Mouse (Mus musculus): ENCODE data around the gene C5ar2. TPM values are rescaled to one million over a fixed set of nuclear protein-coding genes. Genes with fewer than 3 reads are reported as not detected.
"Not testable (repeated sequence)": the region's sequence is repeated elsewhere in the genome, so short reads cannot be mapped to it uniquely, and the experiment has no call there.

The C5ar2 gene
- polyA plus RNA-seq, 1 experiment from 2014 or later = 0.27 TPM

DNA sequence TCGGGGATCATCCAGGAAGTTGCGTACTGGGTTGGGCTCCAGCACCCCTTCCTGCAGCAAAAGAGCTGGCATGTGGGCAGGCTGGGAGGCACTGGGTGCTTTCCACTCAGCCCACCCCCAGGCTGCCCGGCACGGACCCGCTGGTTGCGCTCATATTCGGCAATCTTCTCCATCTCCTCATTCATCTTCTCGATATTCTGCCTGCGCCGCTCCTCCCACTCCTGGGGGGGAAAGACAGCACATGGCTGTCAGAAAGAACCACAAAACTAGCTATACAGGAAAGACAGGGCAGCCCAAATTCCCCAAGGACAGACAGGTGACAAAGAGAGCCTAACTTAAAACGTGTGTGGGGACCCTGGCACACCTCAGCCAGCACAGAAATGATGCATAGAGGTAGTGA, 36.8 kb upstream of the C5ar2 start:
- H3K9ac ChIP-seq (replicated peaks; ENCODE audit: low read depth, low read length) = no peak overlapping the region
- 89% methylated on average over 11 of the region's 11 CpGs for WGBS

GRCm38 (mm10) chr7:16274922-16275890, 31.3 kb upstream of the C5ar2 start:
- Histone ChIP-seq H3K4me2 (replicated peaks; ENCODE audit: low read depth, low read length) (no peak overlapping the region), H3K27me3 (ENCODE audit: control insufficient read depth, insufficient read depth, low read length) (no peaks in the 10 kb centered on the region), H3K4me1 (ENCODE audit: control insufficient read depth, insufficient read depth, low read length) (peaks cover 16% of the 10 kb centered on the region), H3K27ac (ENCODE audit: low read length) (peak overlapping the region; percentile 81; the same call in 1 of the 2 replicates), H3K36me3 (ENCODE audit: control insufficient read depth, insufficient read depth, low read length) (peaks cover 31% of the 10 kb centered on the region), H3K9ac (replicated peaks; ENCODE audit: low read depth, low read length) (no peak overlapping the region), H3K4me3 (ENCODE audit: low read depth, low read length) (no peak overlapping the region), H3K9me3 (ENCODE audit: control insufficient read depth, low read depth, low read length) (no peaks in the 10 kb centered on the region)
- 88% methylated on average over 10 of the region's 10 CpGs for WGBS
- no peak for ATAC-seq (ENCODE audit: insufficient number of reproducible peaks, insufficient read depth, low FRiP score, low read depth)

More for the DNA sequence above, 36.8 kb upstream of the C5ar2 start:
- Histone ChIP-seq H3K9me3 (ENCODE audit: control insufficient read depth, low read depth, low read length) (no peaks in the 10 kb centered on the region), H3K4me3 (ENCODE audit: low read depth, low read length) (no peak overlapping the region), H3K4me2 (replicated peaks; ENCODE audit: low read depth, low read length) (no peak overlapping the region), H3K4me1 (ENCODE audit: control insufficient read depth, insufficient read depth, low read length) (peaks cover 7% of the 10 kb centered on the region; the same call in 1 of the 2 replicates), H3K27me3 (ENCODE audit: control insufficient read depth, insufficient read depth, low read length) (no peaks in the 10 kb centered on the region), H3K36me3 (ENCODE audit: control insufficient read depth, insufficient read depth, low read length) (peaks cover 61% of the 10 kb centered on the region), H3K27ac (ENCODE audit: low read length) (no peak overlapping the region)
- ATAC-seq (ENCODE audit: insufficient number of reproducible peaks, insufficient read depth, low FRiP score, low read depth) = no peak

GRCm38 (mm10) chr7:16273766-16274140, 29.8 kb upstream of the C5ar2 start:
- peak overlapping the region; percentile 81 for H3K27ac ChIP-seq (ENCODE audit: low read length)
- ATAC-seq (ENCODE audit: insufficient number of reproducible peaks, insufficient read depth, low FRiP score, low read depth) = peak; percentile 72
- under 1% methylated on average over 17 of the region's 18 CpGs for WGBS
- no peaks in the 10 kb centered on the region for H3K27me3 ChIP-seq (ENCODE audit: control insufficient read depth, insufficient read depth, low read length)
- peak overlapping the region; percentile 54 for H3K4me2 ChIP-seq (replicated peaks; ENCODE audit: low read depth, low read length)
- peaks cover 16% of the 10 kb centered on the region for H3K4me1 ChIP-seq (ENCODE audit: control insufficient read depth, insufficient read depth, low read length)
- peak overlapping the region; percentile 67 for H3K4me3 ChIP-seq (ENCODE audit: low read depth, low read length)
- H3K9ac ChIP-seq (replicated peaks; ENCODE audit: low read depth, low read length) = peak overlapping the region; percentile 0; the same call in 1 of the 2 replicates
- peaks cover 27% of the 10 kb centered on the region for H3K36me3 ChIP-seq (ENCODE audit: control insufficient read depth, insufficient read depth, low read length)
- H3K9me3 ChIP-seq (ENCODE audit: control insufficient read depth, low read depth, low read length) = no peaks in the 10 kb centered on the region

DNA sequence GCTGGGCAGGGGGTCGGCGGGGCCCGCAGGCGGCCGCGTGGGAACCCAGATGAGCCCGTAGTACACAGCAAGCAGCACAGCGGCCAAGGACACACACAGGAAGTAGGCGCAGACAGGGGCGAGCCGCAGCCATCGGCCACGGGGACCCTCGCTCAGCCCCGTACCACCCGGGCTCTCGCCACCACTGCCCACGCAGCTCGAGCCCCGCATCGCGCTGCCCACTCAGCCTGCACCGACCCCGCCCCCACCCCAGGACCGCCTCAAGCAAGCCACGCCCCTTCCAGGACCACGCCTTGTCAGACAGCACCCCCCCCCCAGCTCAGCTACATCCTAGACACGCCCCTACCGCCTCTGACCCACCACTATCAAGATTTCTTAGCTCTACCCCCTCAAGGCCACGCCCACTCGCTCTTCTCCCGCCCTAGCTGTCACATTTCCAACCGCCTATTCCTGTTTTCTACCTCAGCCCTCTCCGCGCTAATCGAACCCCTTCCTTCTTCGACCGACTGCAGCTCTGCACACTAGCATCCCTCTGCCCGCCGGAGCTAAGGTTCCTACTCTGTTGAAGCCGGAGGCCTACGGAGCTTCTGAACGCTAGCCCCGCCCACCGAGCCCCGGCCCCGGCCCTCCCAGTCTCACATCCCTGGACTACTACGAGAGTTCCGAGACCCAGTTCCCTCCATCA, 29.3 kb upstream of the C5ar2 start, which contains the start of gene Inafm1:
Gene Inafm1 (minus strand): TSS at position 537 of the 685 bp plus-strand sequence.
- Histone ChIP-seq H3K36me3 (ENCODE audit: control insufficient read depth, insufficient read depth, low read length) (peaks cover 24% of the 10 kb centered on the region), H3K9me3 (ENCODE audit: control insufficient read depth, low read depth, low read length) (no peaks in the 10 kb centered on the region), H3K4me3 (ENCODE audit: low read depth, low read length) (peak within 1 kb of the TSS; percentile 67), H3K27me3 (ENCODE audit: control insufficient read depth, insufficient read depth, low read length) (no peaks in the 10 kb centered on the region), H3K27ac (ENCODE audit: low read length) (peak within 1 kb of the TSS; percentile 81), H3K4me1 (ENCODE audit: control insufficient read depth, insufficient read depth, low read length) (peaks cover 16% of the 10 kb centered on the region), H3K9ac (replicated peaks; ENCODE audit: low read depth, low read length) (peak within 1 kb of the TSS; percentile 62), H3K4me2 (replicated peaks; ENCODE audit: low read depth, low read length) (peak within 1 kb of the TSS; percentile 54)
- WGBS = under 1% methylated on average over 36 of the region's 49 CpGs
- peak; percentile 87 for ATAC-seq (ENCODE audit: insufficient number of reproducible peaks, insufficient read depth, low FRiP score, low read depth)

DNA sequence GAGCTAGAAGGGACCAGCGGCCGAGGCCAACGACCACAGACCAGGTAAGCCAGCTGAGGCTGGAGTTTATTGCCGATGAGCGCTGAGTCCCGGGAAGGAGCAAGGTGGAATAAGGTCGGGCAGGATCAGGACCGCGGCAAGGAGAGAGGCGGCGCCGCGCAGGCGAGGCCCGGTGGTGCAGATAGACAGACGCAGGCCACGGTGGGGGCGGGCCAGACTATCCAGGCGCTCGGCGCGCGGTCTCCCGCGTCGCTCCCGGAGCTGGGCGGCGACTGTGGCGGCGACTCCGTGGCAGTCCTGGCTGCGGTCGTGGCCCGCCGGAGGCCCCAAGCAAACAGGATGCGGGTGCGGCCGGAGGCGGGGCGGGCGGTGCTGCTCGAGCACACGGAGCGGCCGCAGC, 28.7 kb upstream of the C5ar2 start:
- Histone ChIP-seq H3K27ac (ENCODE audit: low read length) (peak overlapping the region; percentile 81), H3K27me3 (ENCODE audit: control insufficient read depth, insufficient read depth, low read length) (no peaks in the 10 kb centered on the region), H3K4me1 (ENCODE audit: control insufficient read depth, insufficient read depth, low read length) (peaks cover 16% of the 10 kb centered on the region), H3K9ac (replicated peaks; ENCODE audit: low read depth, low read length) (peak overlapping the region; percentile 62), H3K9me3 (ENCODE audit: control insufficient read depth, low read depth, low read length) (no peaks in the 10 kb centered on the region), H3K4me3 (ENCODE audit: low read depth, low read length) (peak overlapping the region; percentile 67), H3K4me2 (replicated peaks; ENCODE audit: low read depth, low read length) (peak overlapping the region; percentile 54), H3K36me3 (ENCODE audit: control insufficient read depth, insufficient read depth, low read length) (peaks cover 20% of the 10 kb centered on the region)
- ATAC-seq (ENCODE audit: insufficient number of reproducible peaks, insufficient read depth, low FRiP score, low read depth) = peak; percentile 81
- WGBS = under 1% methylated on average over 42 of the region's 46 CpGs

DNA sequence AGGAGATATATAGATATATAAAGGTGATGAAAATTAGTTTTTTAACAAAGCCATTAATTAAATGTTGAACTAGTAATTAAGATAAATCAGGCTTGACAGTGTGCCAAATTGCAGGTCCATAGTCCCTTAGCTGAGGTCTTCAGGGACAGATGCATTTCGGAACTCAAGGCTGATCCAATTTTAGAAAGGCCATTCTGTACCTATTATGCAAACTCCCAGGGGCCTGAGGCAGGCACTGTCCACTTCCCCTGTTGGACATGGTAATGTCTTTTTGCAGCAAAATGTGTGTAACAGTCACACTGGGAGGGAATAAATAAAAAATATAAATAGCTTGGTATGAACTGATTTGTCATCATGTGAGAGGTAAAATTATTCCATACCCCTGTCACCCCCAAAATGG, 27.2 kb upstream of the C5ar2 start:
- no peak for ATAC-seq (ENCODE audit: insufficient number of reproducible peaks, insufficient read depth, low FRiP score, low read depth)
- 88% methylated on average over 1 of the region's 1 CpGs for WGBS

DNA sequence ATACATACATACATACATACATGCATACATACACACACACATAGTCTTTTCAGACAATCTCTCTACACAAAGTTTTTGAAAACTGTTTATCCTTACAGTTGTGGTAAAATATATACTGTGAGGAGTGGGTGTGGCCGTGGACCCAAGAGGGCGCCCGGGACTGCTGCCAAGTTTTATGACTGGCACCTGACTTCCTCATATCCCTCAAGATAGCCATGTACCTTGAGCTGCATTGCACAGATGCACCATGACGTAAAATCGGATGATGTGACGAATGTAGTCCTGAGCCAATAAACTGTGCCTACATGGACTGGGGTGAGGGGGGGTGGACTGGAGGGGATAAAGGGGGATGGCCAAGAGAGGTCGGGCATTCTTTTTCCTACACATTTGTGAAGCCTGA, 22.6 kb upstream of the C5ar2 start:
- WGBS = 85% methylated on average over 7 of the region's 7 CpGs
- not testable (repeated sequence) for H3K9ac ChIP-seq (replicated peaks; ENCODE audit: low read depth, low read length); H3K4me2 ChIP-seq (replicated peaks; ENCODE audit: low read depth, low read length); H3K27ac ChIP-seq (ENCODE audit: low read length); H3K4me1 ChIP-seq (ENCODE audit: control insufficient read depth, insufficient read depth, low read length); H3K27me3 ChIP-seq (ENCODE audit: control insufficient read depth, insufficient read depth, low read length); ATAC-seq (ENCODE audit: insufficient number of reproducible peaks, insufficient read depth, low FRiP score, low read depth); H3K4me3 ChIP-seq (ENCODE audit: low read depth, low read length); H3K9me3 ChIP-seq (ENCODE audit: control insufficient read depth, low read depth, low read length); H3K36me3 ChIP-seq (ENCODE audit: control insufficient read depth, insufficient read depth, low read length)

More for the DNA sequence above, 27.2 kb upstream of the C5ar2 start:
- Histone ChIP-seq H3K4me3 (ENCODE audit: low read depth, low read length) (no peak overlapping the region), H3K9me3 (ENCODE audit: control insufficient read depth, low read depth, low read length) (no peaks in the 10 kb centered on the region), H3K9ac (replicated peaks; ENCODE audit: low read depth, low read length) (no peak overlapping the region), H3K4me2 (replicated peaks; ENCODE audit: low read depth, low read length) (no peak overlapping the region), H3K4me1 (ENCODE audit: control insufficient read depth, insufficient read depth, low read length) (peaks cover 16% of the 10 kb centered on the region), H3K36me3 (ENCODE audit: control insufficient read depth, insufficient read depth, low read length) (peaks cover 12% of the 10 kb centered on the region), H3K27me3 (ENCODE audit: control insufficient read depth, insufficient read depth, low read length) (no peaks in the 10 kb centered on the region), H3K27ac (ENCODE audit: low read length) (no peak overlapping the region)

DNA sequence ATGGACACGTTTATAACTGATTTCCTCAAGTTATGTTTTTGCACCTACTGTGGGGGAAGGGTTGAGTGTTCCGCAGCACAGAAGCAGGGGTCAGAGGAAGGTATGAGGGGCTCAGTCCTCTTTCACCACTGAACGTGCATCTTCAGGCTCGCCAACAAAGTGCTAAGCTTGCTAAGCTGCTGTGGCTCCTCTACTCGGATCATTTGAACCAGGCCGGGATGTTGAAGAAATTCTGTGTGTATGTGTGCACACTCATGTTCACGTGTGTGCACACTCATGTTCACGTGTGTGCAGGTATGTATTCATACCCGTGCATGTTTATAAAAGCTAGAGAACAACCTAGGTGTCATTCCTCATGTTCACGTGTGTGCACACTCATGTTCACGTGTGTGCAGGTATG, 21.9 kb upstream of the C5ar2 start:
- Histone ChIP-seq H3K4me1 (ENCODE audit: control insufficient read depth, insufficient read depth, low read length) (no peaks in the 10 kb centered on the region), H3K4me2 (replicated peaks; ENCODE audit: low read depth, low read length) (no peak overlapping the region), H3K9ac (replicated peaks; ENCODE audit: low read depth, low read length) (no peak overlapping the region), H3K27ac (ENCODE audit: low read length) (no peak overlapping the region), H3K27me3 (ENCODE audit: control insufficient read depth, insufficient read depth, low read length) (no peaks in the 10 kb centered on the region), H3K4me3 (ENCODE audit: low read depth, low read length) (no peak overlapping the region), H3K9me3 (ENCODE audit: control insufficient read depth, low read depth, low read length) (no peaks in the 10 kb centered on the region), H3K36me3 (ENCODE audit: control insufficient read depth, insufficient read depth, low read length) (no peaks in the 10 kb centered on the region)
- ATAC-seq (ENCODE audit: insufficient number of reproducible peaks, insufficient read depth, low FRiP score, low read depth) = no peak
- 86% methylated on average over 11 of the region's 11 CpGs for WGBS
